Mouse (Mus musculus) liver, postnatal 0 days (tissue): ENCODE results near the gene Usp30. TPM values are rescaled to one million over a fixed set of nuclear protein-coding genes. Genes with fewer than 3 reads are reported as not detected.

ENCODE experiments used
- ATAC-seq: fragments of 200-750 bp; cut with Nextera tagmentation; 2 replicates; pipeline ENCODE4 v1.8.0; 2017; ENCODE audit warnings: mild to moderate bottlenecking, moderate library complexity
- DNase-seq: peaks from one replicate; pipeline ENCODE4 v3.0.0-alpha.2; 2016
- H3K27ac ChIP-seq: fragments of 300-500 bp; sonication (generic); 2 replicates; pipeline ENCODE4 v1.5.1; 2014; ENCODE audit warnings: antibody characterized with exemption, moderate library complexity, mild to moderate bottlenecking, low read depth
- H3K27me3 ChIP-seq: fragments of 300-500 bp; sonication (generic); 2 replicates; pipeline ENCODE4 v1.6.1; 2014; ENCODE audit warnings: low read length, control low read depth, mixed read lengths; ENCODE audit not compliant: insufficient read depth
- H3K36me3 ChIP-seq: fragments of 300-500 bp; sonication (generic); replicated peaks from 2 replicates; pipeline ENCODE4 v1.6.1; 2014; ENCODE audit warnings: mild to moderate bottlenecking, control low read depth, low read length, moderate library complexity, mixed read lengths; ENCODE audit not compliant: insufficient read depth
- H3K4me1 ChIP-seq: fragments of 300-500 bp; sonication (generic); 2 replicates; pipeline ENCODE4 v1.6.1; 2014; ENCODE audit warnings: antibody characterized with exemption, mild to moderate bottlenecking, control low read depth; ENCODE audit not compliant: insufficient read depth
- H3K4me2 ChIP-seq: fragments of 300-500 bp; sonication (generic); 2 replicates; pipeline ENCODE4 v1.6.1; 2014; ENCODE audit warnings: low read depth, mild to moderate bottlenecking, low read length, moderate library complexity, mixed read lengths
- H3K4me3 ChIP-seq: fragments of 300-500 bp; sonication (generic); 2 replicates; pipeline ENCODE4 v1.5.1; 2014; ENCODE audit warnings: low read depth, low read length
- H3K9ac ChIP-seq: fragments of 300-500 bp; sonication (generic); replicated peaks from 2 replicates; pipeline ENCODE4 v1.6.1; 2014; ENCODE audit warnings: mild to moderate bottlenecking, moderate library complexity
- H3K9me3 ChIP-seq: fragments of 300-500 bp; sonication (generic); 2 replicates; pipeline ENCODE4 v1.6.1; 2016; ENCODE audit warnings: mild to moderate bottlenecking, control low read depth, low read length, mixed read lengths
- CTCF ChIP-seq: sonication (generic); IDR thresholded peaks from 2 replicates; pipeline ENCODE4 v1.5.1; 2016; ENCODE audit warnings: antibody characterized with exemption, low read depth
- EP300 ChIP-seq: IDR thresholded peaks from 2 replicates; pipeline ENCODE4 v1.6.1; 2016; ENCODE audit warnings: antibody characterized with exemption, low read depth, mild to moderate bottlenecking
- WGBS: fragments of 180-500 bp; shearing (Covaris S2); extraction: QIAGEN DNeasy Blood & Tissue Kit; methylation state at CpG from one replicate; pipeline ENCODE4 v1.1.7; 2014; ENCODE audit not compliant: insufficient replicate concordance; 5-methylcytosine and 5-hydroxymethylcytosine counted together
- polyA plus RNA-seq: library from polyadenylated mRNA; unstranded; fragments of >200 nt; fragmentation: Nextera tagmentation; extraction: Ambion mirVana; gene quantifications from 2 replicates; pipeline ENCODE4 v1.2.1, GENCODE M21; 2015

The Usp30 gene
- polyA plus RNA-seq = 2.6 and 2.8 TPM in 2 replicates

- WGBS = 86% methylated on average over 6 of the region's 6 CpGs
- H3K9ac ChIP-seq = no peak within 1 kb of the TSS
- H3K4me1 ChIP-seq = no peaks in the 10 kb centered on the region
- no peaks in the 10 kb centered on the region for H3K27me3 ChIP-seq
- TF ChIP-seq CTCF (no peak), EP300 (no peak)
- no peaks in the 10 kb centered on the region for H3K36me3 ChIP-seq
- ATAC-seq (no peak), DNase-seq (no peak)
- no peak within 1 kb of the TSS for H3K27ac ChIP-seq
- H3K4me3 ChIP-seq = no peak within 1 kb of the TSS
- no peaks in the 10 kb centered on the region for H3K9me3 ChIP-seq
- H3K4me2 ChIP-seq = no peak within 1 kb of the TSS
Observed at GRCm38 (mm10) chr5:114065161-114065560, at the start of gene Usp30. TSS of gene Usp30 (plus strand) at chr5:114065461.

- no peaks in the 10 kb centered on the region for H3K27me3 ChIP-seq
- TF ChIP-seq CTCF = no peak
- no peak for TF ChIP-seq EP300
- no peak for DNase-seq
- 51% methylated on average over 6 of the region's 6 CpGs for WGBS
- ATAC-seq = no peak
- peaks cover 11% of the 10 kb centered on the region; the same call in 1 of the 2 replicates for H3K4me1 ChIP-seq
- no peaks in the 10 kb centered on the region for H3K9me3 ChIP-seq
- no peak overlapping the region for H3K9ac ChIP-seq
- no peaks in the 10 kb centered on the region for H3K36me3 ChIP-seq
- no peak overlapping the region for H3K4me3 ChIP-seq
- H3K4me2 ChIP-seq = no peak overlapping the region
- H3K27ac ChIP-seq = no peak overlapping the region
Observed at GRCm38 (mm10) chr5:114024390-114024789, 40.9 kb upstream of the Usp30 start.

GRCm38 (mm10) chr5:114024885-114025284, 40.4 kb upstream of the Usp30 start:
- no peak for ATAC-seq
- WGBS = 10% methylated on average over 10 of the region's 10 CpGs
- DNase-seq = peak; percentile 44
- H3K4me1 ChIP-seq = peaks cover 11% of the 10 kb centered on the region; the same call in 1 of the 2 replicates
- no peak overlapping the region for H3K27ac ChIP-seq
- no peak for TF ChIP-seq EP300
- H3K36me3 ChIP-seq = no peaks in the 10 kb centered on the region
- no peaks in the 10 kb centered on the region for H3K9me3 ChIP-seq
- no peak overlapping the region for H3K9ac ChIP-seq
- no peaks in the 10 kb centered on the region for H3K27me3 ChIP-seq
- no peak overlapping the region for H3K4me3 ChIP-seq
- no peak overlapping the region for H3K4me2 ChIP-seq

- no peaks in the 10 kb centered on the region; the same call in 1 of the 2 replicates for H3K9me3 ChIP-seq
- ATAC-seq (no peak), DNase-seq (no peak)
- H3K27me3 ChIP-seq = no peaks in the 10 kb centered on the region
- no peak overlapping the region for H3K9ac ChIP-seq
- peaks cover 11% of the 10 kb centered on the region; the same call in 1 of the 2 replicates for H3K4me1 ChIP-seq
- no peak for TF ChIP-seq EP300
- no peak for TF ChIP-seq CTCF
- no peak overlapping the region; the same call in 1 of the 2 replicates for H3K4me2 ChIP-seq
- H3K27ac ChIP-seq = no peak overlapping the region
- no peak overlapping the region for H3K4me3 ChIP-seq
- WGBS = 66% methylated on average over 12 of the region's 12 CpGs
- no peaks in the 10 kb centered on the region for H3K36me3 ChIP-seq
Observed at GRCm38 (mm10) chr5:114027217-114027944, 37.9 kb upstream of the Usp30 start.

- DNase-seq (peak; percentile 53), ATAC-seq (peak; percentile 77)
- TF ChIP-seq EP300 (no peak), CTCF (no peak)
- Histone ChIP-seq H3K36me3 (no peaks in the 10 kb centered on the region), H3K9ac (no peak overlapping the region), H3K27ac (no peak overlapping the region), H3K4me2 (no peak overlapping the region), H3K4me1 (peaks cover 11% of the 10 kb centered on the region; the same call in 1 of the 2 replicates), H3K4me3 (no peak overlapping the region), H3K9me3 (no peaks in the 10 kb centered on the region; the same call in 1 of the 2 replicates), H3K27me3 (no peaks in the 10 kb centered on the region)
- 66% methylated on average over 12 of the region's 12 CpGs for WGBS
Observed at GRCm38 (mm10) chr5:114028111-114028510, 37.1 kb upstream of the Usp30 start.

- TF ChIP-seq EP300 (no peak), CTCF (peak; percentile 20; the same call in 1 of the 2 replicates)
- H3K4me2 ChIP-seq = no peak overlapping the region
- H3K36me3 ChIP-seq = no peaks in the 10 kb centered on the region
- peaks cover 11% of the 10 kb centered on the region; the same call in 1 of the 2 replicates for H3K4me1 ChIP-seq
- H3K4me3 ChIP-seq = no peak overlapping the region
- ATAC-seq = no peak
- WGBS = 83% methylated on average over 12 of the region's 12 CpGs
- DNase-seq = no peak
- no peak overlapping the region for H3K27ac ChIP-seq
- no peak overlapping the region for H3K9ac ChIP-seq
- no peaks in the 10 kb centered on the region for H3K27me3 ChIP-seq
- no peaks in the 10 kb centered on the region; the same call in 1 of the 2 replicates for H3K9me3 ChIP-seq
Observed at GRCm38 (mm10) chr5:114030652-114031051, 34.6 kb upstream of the Usp30 start.
